Mouse (Mus musculus): ENCODE results near the gene Ubap2l. TPM values are rescaled to one million over a fixed set of nuclear protein-coding genes. Genes with fewer than 3 reads are reported as not detected.

Ubap2l gene
- polyA plus RNA-seq, 1 experiment from 2014 or later = 232 TPM

- no peak for DNase-seq (ENCODE audit: low read depth, low spot score)
- no peak for TF ChIP-seq CTCF (IDR thresholded peaks at IDR 0.05)
- CTCF ChIA-PET = interaction anchor here (0.9 to 1.4 kb wide), 4 partner anchors 12 to 49 kb away, joined by 3 to 4 read pairs (median 4); partner anchors contain the start of gene Tpm3
These were observed 31.4 kb upstream of the Ubap2l start for GRCm38 (mm10) chr3:90083698-90084324.

GRCm38 (mm10) chr3:90083034-90083433, 30.6 kb upstream of the Ubap2l start:
- no peak for DNase-seq (ENCODE audit: low read depth, low spot score)
- in situ Hi-C loops (cut with MboI; ENCODE audit: low pct_unique_long_range_greater_than_20kb) = no loop called here
- no peaks in the 10 kb centered on the region for H3K27me3 ChIP-seq
- ChIA-PET CTCF (interaction anchor here (1.3 to 1.4 kb wide), 2 partner anchors 11 to 14 kb away, joined by 4 read pairs; partner anchors contain the start of gene Tpm3), POLR2A (no interaction called here)
- no peak for TF ChIP-seq CTCF (IDR thresholded peaks at IDR 0.05)
- ATAC-seq = no peak

More at GRCm38 (mm10) chr3:90083698-90084324, 31.4 kb upstream of the Ubap2l start:
- H3K27me3 ChIP-seq = no peaks in the 10 kb centered on the region
- in situ Hi-C loops (cut with MboI; ENCODE audit: low pct_unique_long_range_greater_than_20kb) = no loop called here
- no peak for ATAC-seq
- POLR2A ChIA-PET = no interaction called here

- in situ Hi-C loops (cut with MboI; ENCODE audit: low pct_unique_long_range_greater_than_20kb) = no loop called here
- ChIA-PET CTCF (interaction anchor here (0.7 to 1.7 kb wide), 4 partner anchors 10 to 75 kb away, joined by 3 to 7 read pairs (median 4); no protein-coding TSS in a partner anchor), POLR2A (interaction anchor here (0.6 to 1.0 kb wide), 2 partner anchors 9 to 690 kb away, joined by 4 to 6 read pairs; no protein-coding TSS in a partner anchor)
- ATAC-seq = no peak
- no peaks in the 10 kb centered on the region for H3K27me3 ChIP-seq
- TF ChIP-seq CTCF (IDR thresholded peaks at IDR 0.05) = no peak
- DNase-seq (ENCODE audit: low read depth, low spot score) = no peak
These were observed 29.2 kb upstream of the Ubap2l start for GRCm38 (mm10) chr3:90081365-90082240.

DNA sequence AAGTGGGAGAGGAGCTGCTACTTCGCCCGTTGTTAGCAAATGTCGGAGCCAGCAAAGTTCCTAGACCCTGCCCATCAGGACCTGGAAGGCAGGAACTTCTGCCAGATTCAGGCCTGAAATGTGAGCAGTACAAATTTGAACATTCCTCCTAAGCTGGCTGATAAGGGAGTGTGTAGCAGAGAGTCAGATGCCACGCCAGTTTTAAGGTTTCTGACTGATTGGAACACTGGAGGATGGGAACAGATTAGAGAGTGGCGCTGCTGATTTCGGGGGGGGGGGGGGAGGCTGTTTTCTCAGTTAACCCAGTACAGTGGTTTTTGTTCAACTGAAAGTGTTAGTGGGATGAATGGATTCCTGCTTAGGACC, 28.1 kb upstream of the Ubap2l start:
- in situ Hi-C loops (cut with MboI; ENCODE audit: low pct_unique_long_range_greater_than_20kb) = no loop called here
- no peaks in the 10 kb centered on the region for H3K27me3 ChIP-seq
- ChIA-PET POLR2A (interaction anchor here (0.6 to 1.8 kb wide), 4 partner anchors 11 to 340 kb away, joined by 3 to 4 read pairs (median 4); partner anchors contain the start of gene Hax1), CTCF (interaction anchor here (0.8 to 2.5 kb wide), 3 partner anchors 13 to 120 kb away, joined by 3 to 8 read pairs (median 4); no protein-coding TSS in a partner anchor)
- TF ChIP-seq CTCF (IDR thresholded peaks at IDR 0.05) = no peak
- no peak for DNase-seq (ENCODE audit: low read depth, low spot score)
- ATAC-seq = no peak

DNA sequence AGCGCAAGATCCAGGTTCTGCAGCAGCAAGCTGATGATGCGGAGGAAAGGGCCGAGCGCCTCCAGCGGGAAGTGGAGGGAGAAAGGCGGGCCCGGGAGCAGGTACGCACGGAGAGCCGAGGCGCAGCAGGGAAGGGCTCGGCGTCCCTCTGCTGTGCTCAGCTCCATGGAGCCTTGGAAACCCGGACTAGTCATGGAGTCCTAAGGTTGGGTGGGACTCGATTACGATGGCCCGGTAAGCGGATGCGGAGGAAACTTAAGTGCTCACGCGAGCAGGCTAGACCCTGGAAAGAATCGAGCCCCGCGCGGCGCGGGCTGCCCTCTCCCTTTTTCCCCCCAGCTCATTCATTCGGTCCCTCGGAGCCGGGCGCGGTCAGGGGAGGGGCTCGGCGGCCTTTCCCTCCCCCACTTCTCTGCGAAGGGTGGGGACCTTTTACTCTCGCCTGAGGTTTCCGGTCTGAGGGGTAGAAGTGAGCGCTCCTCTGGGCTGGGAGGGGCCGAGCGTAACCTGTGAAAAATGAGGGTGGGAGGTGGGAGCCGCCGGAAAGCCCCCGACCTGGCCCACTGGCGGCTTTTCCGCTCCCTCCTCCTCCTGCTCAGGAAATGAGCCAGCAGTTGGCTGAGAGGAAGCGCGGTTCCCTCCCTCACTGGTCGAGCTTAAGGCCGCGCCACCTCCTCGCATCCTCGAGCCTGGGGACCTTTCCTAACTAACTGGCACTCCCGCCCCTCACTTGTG, 27.5 kb upstream of the Ubap2l start:
- ATAC-seq (peak; percentile 22), DNase-seq (ENCODE audit: low read depth, low spot score) (no peak)
- in situ Hi-C loops (cut with MboI; ENCODE audit: low pct_unique_long_range_greater_than_20kb) = loop anchor here (5.0 to 10.0 kb wide), 2 partner anchors 265 to 293 kb away; no protein-coding TSS in a partner anchor
- ChIA-PET POLR2A (interaction anchor here (0.6 to 3.1 kb wide), 7 partner anchors 12 to 340 kb away, joined by 3 to 15 read pairs (median 3); partner anchors contain the start of gene Hax1), CTCF (interaction anchor here (0.8 to 4.6 kb wide), 6 partner anchors 11 to 127 kb away, joined by 3 to 67 read pairs (median 6); no protein-coding TSS in a partner anchor)
- no peak for TF ChIP-seq CTCF (IDR thresholded peaks at IDR 0.05)
- H3K27me3 ChIP-seq = no peaks in the 10 kb centered on the region

- CTCF ChIA-PET = interaction anchor here (0.9 to 4.6 kb wide), 12 partner anchors 10 to 127 kb away, joined by 3 to 67 read pairs (median 8); partner anchors contain the start of gene Atp8b2
- no peak for TF ChIP-seq CTCF (IDR thresholded peaks at IDR 0.05)
These were observed 26.8 kb upstream of the Ubap2l start for GRCm38 (mm10) chr3:90079133-90079762.

DNA sequence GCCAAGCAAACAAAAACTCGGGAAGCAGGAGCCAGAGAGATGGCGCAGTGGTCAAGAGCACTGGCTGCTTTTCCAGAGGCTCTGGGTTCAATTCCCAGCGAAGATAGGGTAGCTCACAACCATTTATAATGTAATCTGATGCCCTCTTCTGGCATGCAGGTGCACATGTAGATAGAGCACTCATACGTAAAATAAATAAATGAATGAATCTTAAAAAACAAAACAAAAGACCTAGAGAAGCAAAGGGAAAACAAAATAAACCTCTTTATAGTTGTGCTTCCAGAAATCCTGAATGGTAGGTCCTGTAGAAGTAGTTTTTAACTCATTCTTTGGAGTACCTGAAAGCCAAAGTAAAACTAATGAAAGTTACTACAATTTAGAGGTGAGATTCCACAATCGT, 25.8 kb upstream of the Ubap2l start:
- no peak for DNase-seq (ENCODE audit: low read depth, low spot score)
- in situ Hi-C loops (cut with MboI; ENCODE audit: low pct_unique_long_range_greater_than_20kb) = loop anchor here (5.0 to 10.0 kb wide), 2 partner anchors 263 to 291 kb away; no protein-coding TSS in a partner anchor
- no peak for TF ChIP-seq CTCF (IDR thresholded peaks at IDR 0.05)

More at GRCm38 (mm10) chr3:90079133-90079762, 26.8 kb upstream of the Ubap2l start:
- in situ Hi-C loops (cut with MboI; ENCODE audit: low pct_unique_long_range_greater_than_20kb) = loop anchor here (5.0 to 10.0 kb wide), 2 partner anchors 264 to 292 kb away; no protein-coding TSS in a partner anchor
- DNase-seq (ENCODE audit: low read depth, low spot score) = peak; percentile 91
- POLR2A ChIA-PET = interaction anchor here (0.6 to 3.1 kb wide), 6 partner anchors 14 to 290 kb away, joined by 3 to 15 read pairs (median 4); partner anchors contain the start of gene Hax1
- H3K27me3 ChIP-seq = no peaks in the 10 kb centered on the region
- peak; percentile 92 for ATAC-seq

DNA sequence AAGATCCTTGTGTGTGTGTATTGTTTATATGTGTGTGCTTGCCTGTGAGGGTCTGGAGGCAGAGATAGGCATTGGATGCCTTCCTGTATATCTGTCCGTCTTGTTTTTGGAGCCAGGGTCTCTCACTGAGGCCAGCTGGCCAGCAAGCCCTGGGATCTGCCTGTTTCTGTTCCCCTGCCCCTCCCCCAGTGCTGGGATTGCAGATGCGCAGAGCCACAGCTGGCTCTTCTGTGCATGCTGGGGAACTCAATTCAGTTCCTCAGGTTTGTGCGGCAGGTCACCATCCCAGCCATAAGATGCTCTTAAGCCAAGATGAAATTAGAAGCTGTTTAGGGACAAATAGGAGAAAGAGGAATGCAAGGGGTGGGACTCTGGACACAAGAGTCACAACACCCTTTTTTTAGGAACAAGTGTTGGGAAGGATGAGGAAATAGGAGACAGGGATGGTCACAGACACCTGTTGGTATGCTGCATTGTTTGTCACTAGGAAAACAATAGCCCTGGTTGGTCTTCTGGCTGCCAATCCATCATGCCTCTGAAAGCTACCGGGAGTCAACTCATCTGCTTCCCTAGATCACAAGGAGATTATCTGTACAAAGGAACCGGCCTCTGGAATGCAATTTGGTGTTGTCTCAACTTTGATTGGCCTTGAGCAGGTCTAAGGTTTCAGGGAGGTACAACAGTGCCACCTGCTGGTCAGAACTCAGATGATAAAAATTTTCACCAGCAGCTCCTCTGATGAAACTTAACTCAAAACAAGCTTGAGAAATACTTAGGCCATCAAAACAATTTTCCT, 24.7 kb upstream of the Ubap2l start:
- in situ Hi-C loops (cut with MboI; ENCODE audit: low pct_unique_long_range_greater_than_20kb) = loop anchor here (5.0 to 10.0 kb wide), 2 partner anchors 262 to 290 kb away; no protein-coding TSS in a partner anchor
- ChIA-PET CTCF (interaction anchor here (0.6 to 4.6 kb wide), 46 partner anchors 8 to 302 kb away, joined by 3 to 67 read pairs (median 4); partner anchors contain the start of genes Atp8b2, Hax1 and Jtb), POLR2A (interaction anchor here (1.2 to 3.1 kb wide), 2 partner anchors 12 to 113 kb away, joined by 3 to 15 read pairs; no protein-coding TSS in a partner anchor)
- no peaks in the 10 kb centered on the region for H3K27me3 ChIP-seq
- DNase-seq (ENCODE audit: low read depth, low spot score) (peak; percentile 79), ATAC-seq (no peak)
- TF ChIP-seq CTCF (IDR thresholded peaks at IDR 0.05) = no peak

More for the DNA sequence above, 25.8 kb upstream of the Ubap2l start:
- ATAC-seq = no peak
- ChIA-PET CTCF (interaction anchor here (0.7 to 4.6 kb wide), 33 partner anchors 9 to 428 kb away, joined by 3 to 67 read pairs (median 4); partner anchors contain the start of genes Atp8b2 and Hax1), POLR2A (interaction anchor here (0.6 to 3.1 kb wide), 3 partner anchors 13 to 657 kb away, joined by 3 to 15 read pairs (median 5); no protein-coding TSS in a partner anchor)
- H3K27me3 ChIP-seq = no peaks in the 10 kb centered on the region
